Mouse (Mus musculus) R1 (cell line): ENCODE data around the gene Hexb.
A peak's percentile ranks its signal among the peaks of the same experiment; 100 is the strongest.

Experiments
- DNase-seq: peaks from one replicate; pipeline ENCODE4 v3.0.0-alpha.2; 2018; ENCODE audit warnings: low read depth, low spot score

Gene Hexb

DNA sequence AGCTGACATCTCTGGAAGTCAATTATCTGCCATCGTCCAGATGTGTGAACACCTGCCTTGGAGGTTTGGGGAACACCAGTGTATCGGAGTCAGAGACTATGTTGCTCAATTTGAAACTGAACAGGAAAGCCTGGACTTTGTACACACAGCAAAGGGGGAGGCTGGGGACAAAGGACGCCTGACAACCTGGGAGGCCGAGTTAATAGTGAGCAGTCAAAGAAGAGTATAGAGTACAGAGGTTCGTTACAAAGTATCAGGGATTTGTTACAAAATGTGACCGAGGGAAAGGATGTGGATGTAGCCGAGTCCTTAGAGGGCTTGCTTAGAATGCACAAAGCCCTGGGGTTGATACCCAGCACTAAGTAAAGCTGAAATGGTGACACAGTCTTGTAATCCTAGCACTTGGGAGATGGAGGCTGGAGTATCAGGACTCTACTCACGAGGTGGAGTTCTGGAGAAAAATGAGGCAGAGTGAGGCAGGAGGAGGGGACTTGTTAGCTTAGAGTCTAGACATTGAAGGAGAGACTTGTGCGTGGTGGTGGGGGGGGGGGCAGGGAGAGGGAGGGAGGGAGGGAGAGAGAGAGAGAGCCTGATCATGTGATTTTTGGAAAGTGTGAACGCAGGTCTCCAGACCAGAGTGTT lies 26.3 kb upstream of the Hexb start:
- no peak for DNase-seq

DNA sequence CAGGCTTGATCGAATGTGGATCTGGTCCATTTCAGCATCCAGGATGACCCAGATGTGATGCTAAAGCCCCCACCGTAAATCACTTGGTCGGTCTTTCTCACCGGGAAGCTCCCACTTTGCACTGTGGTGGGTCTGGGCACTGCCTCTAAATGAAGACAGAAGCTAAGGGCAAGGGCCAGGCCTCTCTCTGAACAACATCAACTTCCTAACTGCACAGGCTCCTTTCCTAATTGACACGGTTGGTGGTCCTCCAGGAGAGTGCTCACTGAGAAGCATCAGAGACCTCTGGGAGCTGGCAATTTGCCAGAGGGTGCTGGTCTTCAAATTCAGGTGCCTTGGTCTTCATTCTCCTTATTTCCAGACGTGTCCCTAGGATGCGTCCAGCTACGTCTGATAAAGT lies 25.7 kb upstream of the Hexb start:
- no peak for DNase-seq

DNA sequence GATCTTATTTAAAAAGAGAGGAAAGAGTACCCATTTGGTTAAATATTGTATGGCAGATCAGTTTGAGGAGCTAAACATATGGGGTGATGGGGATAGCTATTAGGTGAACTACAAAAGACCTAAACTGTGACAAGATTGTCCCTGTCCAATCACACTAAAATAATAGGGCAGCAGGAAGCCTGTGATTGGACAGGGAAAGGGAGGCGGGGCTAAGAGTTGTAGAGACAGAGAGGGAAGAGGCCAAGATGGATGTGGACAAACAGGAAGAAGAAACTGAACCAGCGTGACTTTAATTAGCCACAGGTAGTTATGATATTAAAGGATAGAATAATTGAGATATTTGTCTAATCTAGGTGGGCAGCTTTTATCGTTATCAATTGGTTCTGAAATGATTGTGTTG lies 21.9 kb upstream of the Hexb start:
- DNase-seq, result peak; percentile 60

DNA sequence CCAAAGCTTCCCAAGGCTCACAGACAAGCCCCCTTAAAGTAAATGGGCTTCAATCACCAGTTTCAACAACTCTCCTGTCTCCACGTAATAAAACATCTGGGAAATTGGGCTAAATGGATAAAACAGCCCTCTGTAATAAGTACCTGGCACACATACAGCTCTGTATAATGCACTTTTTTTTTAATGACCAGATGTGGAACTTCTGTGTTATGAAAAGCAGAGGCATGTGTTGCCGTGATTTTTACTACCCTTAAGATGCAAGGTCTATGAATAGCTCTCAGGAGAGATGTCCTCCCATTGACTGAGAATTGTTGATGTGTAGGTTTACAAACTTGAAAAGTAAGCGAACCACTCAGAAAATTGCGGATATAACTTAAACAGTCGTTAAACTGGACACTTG lies 18.0 kb upstream of the Hexb start:
- DNase-seq, result no peak

GRCm38 (mm10) chr13:97215563-97215962 lies 17.4 kb upstream of the Hexb start:
- no peak for DNase-seq

DNA sequence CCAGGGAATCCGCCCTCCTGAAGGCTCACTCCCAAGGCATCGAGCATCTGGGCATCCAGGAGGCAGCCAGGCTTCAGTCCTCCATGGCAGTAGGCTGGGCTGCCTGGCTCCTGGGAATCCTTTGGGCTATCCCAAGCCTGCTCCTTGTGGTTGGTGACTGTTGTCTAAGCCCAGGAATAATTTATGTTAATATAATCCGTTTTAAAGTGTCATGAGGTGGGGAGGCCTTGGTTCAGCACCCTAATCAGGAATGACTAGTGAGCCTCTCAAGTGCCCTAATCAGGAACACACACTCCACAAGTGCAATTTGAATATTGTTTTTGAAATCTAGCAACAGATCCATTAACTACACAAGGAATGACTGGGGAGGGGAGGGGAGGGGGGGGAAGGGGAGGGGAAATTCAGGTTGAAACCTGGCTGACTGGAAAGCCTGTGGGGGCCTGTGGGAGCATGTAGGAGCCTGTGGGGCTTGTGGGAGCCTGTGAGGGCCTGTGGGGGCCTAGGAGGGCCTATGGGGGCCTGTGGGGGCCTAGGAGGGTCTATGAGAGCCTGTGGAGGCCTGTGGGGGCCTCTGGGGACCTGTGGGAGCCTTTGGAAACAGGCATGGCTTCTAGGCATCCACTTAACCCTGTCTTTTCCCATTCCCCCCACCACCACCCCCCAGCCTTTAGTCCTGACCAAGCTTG lies 16.6 kb upstream of the Hexb start:
- no peak for DNase-seq

DNA sequence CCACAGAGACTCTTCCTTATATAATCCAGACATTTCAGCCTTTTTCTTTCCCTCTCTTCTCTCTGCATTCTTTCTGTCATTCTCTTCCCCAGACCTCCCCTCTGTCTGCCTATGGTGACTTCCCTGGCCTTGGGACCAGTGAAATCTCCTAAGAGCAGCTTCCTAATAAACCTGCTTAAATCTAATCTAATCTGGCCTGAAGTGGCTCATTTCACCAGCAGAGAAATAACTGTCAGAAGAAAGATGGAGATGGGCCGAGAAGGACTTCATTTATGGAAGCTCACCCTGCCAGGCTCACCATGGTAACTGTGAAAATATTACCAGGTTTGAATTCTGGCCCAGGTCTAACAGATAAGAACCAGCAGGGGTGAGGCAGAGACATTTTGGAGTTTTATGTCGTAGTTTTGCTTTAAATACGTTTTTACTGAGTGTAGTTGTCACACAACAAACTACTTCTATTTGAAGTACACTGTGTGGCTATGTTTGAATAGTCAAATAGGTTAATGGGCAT lies 10.4 kb upstream of the Hexb start:
- no peak for DNase-seq

DNA sequence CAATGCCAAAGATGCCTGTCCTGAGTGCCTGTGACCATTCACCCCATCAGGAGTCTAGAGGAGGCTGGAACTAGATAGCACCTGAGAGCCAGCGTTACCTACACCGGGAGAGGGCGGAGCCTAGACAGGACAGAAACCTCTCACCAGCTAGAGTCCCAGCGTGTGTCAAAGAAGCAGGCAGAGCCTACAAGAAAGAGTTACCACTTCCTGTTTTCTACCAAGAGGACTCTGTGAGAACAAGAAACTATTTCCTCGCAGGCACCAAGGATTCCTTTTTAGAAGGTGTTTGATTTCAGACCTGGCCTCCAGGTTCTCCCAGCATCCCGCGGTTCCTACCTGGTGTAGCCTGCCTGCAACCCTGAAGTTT lies 9.9 kb upstream of the Hexb start:
- peak; percentile 76 for DNase-seq

GRCm38 (mm10) chr13:97207472-97208111 lies 9.4 kb upstream of the Hexb start:
- peak; percentile 90 for DNase-seq

DNA sequence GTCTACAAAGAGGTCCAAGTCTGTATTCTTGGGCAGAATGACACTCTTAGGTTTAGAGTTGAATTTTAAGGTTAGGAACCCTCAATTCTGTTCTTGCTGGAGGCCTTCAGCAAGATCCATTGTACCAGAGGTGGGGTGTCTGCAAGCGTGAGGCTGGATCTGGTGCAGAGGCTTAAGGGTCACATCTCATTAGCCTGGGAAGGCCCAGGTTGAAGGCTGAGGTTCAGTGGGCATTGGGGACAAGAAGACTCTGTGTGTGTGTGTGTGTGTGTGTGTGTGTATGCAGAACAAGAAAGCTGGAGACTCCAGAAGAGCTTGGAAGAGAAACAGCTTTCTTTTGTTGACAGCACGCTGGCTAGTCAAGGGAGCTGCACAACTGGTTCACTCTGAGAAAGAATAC lies 7.9 kb upstream of the Hexb start:
- DNase-seq, result no peak

- DNase-seq, result peak; percentile 97
Observed at GRCm38 (mm10) chr13:97205052-97205701, 7.0 kb upstream of the Hexb start.

- DNase-seq, result no peak
Observed at GRCm38 (mm10) chr13:97201896-97202295, 3.7 kb upstream of the Hexb start.

DNA sequence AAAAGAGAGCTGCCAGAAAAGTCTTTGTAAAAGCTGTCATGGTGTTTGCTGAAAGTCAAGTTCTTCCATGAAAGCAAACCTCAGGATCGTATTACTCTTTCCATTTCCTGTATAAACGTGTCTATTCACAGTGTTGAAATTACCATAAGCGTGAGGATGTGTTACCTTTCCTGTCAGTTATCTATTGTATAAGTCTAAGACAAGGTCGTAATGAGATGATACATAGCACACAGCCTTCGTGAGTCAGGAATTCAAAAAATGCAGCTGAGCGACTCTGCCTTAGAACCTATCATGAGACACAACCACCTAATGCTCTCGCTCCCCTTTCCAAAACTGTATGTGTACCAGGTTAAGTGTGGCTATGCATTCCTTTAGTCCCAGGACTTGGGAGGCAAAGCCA lies 2.9 kb upstream of the Hexb start:
- peak; percentile 80 for DNase-seq

- peak; percentile 60 for DNase-seq
Observed at GRCm38 (mm10) chr13:97199123-97199522, 966 bp upstream of the Hexb start.

DNA sequence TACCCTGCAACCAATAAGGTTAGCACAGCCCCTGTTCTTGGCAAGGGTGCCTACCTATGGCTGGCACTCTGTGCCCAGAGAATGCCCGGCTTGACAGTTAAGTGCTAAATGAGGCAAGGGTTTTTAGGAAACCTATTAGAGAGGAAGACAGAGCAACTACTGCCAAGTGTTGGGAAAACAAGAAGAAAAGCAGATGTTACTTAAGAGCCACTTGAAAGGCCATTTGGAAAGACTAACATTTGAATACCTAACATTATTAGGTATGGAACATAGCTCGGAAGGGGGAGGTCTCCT lies 1.3 kb downstream of the Hexb start:
- DNase-seq, result no peak

- peak; percentile 83 for DNase-seq
Observed at GRCm38 (mm10) chr13:97196186-97196924, 1.8 kb downstream of the Hexb start.

GRCm38 (mm10) chr13:97193420-97193819 lies 4.7 kb downstream of the Hexb start:
- no peak for DNase-seq

- DNase-seq, result no peak
Observed at GRCm38 (mm10) chr13:97192649-97193048, 5.5 kb downstream of the Hexb start.

DNA sequence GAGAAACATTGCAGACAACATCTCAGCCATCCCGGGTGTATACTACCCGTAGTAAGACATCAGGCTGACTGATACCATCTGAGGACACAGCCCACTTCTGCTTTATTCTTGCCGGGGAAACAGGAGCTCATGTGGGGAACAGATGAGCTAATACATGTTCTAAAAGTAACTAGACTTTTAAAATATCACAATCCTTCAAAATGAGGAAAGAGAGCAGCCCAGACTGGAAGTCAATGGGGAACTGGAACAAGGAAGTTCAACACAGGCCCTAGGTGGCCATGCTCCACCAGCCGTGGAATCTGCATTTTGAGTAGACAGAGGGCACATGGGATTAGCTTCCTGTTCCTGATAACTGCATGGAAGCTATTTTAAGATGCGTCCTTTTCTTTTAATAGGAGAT lies 10.5 kb downstream of the Hexb start:
- no peak for DNase-seq

DNA sequence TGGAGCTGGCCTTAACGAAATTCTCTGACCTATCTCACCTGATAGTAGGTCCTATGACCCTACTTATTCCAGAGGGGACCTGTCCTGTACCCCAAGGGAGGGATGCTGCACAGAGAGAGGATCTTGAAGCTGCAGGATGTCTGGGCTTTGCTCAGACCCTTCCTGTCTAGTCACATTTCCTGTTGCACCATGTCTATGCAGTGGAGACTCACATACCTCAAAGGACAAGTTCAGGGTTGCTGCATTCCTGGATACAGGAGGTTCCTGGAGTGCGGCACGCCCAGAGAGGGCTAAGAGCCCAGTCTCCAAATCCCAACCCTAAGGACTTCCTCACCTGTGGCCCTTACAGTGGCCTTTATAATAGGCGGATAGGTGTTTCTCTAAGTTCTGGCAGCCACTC lies 11.8 kb downstream of the Hexb start:
- DNase-seq, result peak; percentile 46

GRCm38 (mm10) chr13:97184656-97185055 lies 13.5 kb downstream of the Hexb start:
- DNase-seq, result no peak

GRCm38 (mm10) chr13:97184168-97184567 lies 14.0 kb downstream of the Hexb start:
- DNase-seq, result no peak
